Mouse (Mus musculus): ENCODE data around the gene Lpcat4. TPM values are rescaled to one million over a fixed set of nuclear protein-coding genes. Genes with fewer than 3 reads are reported as not detected.

Gene Lpcat4
- 10 to 100 TPM; 82.2 to 88.5 (median 84.5) TPM for total RNA-seq (2022)

DNA sequence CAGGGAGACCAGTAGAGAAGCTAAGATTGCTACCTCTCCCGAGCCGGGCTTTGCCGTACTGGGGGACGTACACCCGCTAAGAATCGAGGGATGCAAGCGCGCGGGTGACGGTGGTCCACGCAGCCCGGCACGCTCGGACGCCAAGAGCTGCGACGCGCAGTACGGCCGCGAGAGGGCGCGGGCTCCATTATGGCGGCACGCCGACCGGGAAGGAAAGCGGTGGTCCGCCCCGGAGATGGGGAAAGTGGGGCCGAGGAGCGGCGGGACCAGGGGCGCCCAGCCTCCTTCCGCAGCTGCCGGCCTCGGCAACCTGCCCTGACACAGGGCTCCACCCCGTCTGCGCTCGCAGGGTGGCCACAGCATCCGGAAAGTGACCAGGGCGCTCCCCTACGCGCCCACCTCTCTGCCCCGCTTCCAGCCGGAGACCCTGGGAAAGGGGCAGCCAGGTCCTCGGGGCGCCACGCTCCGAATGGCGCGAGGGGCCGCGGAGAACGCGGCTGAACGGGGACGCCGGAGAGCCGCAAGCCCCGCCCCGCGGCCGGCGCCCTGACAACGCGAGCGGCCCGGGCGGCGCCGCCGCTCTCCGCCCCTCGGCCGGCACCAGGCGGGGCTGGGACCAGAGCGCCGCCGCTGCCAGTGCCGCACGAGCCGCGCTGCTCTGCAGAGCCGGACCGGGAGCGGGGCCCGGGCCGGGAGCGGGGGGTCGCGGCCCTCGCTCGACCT lies at the start of gene Lpcat4:
TSS of gene Lpcat4 (plus strand) at position 257 of the 723 bp plus-strand sequence.
- DNase-seq (ENCODE audit: low spot score in 2 of 2), result peak; percentile 78 to 92

DNA sequence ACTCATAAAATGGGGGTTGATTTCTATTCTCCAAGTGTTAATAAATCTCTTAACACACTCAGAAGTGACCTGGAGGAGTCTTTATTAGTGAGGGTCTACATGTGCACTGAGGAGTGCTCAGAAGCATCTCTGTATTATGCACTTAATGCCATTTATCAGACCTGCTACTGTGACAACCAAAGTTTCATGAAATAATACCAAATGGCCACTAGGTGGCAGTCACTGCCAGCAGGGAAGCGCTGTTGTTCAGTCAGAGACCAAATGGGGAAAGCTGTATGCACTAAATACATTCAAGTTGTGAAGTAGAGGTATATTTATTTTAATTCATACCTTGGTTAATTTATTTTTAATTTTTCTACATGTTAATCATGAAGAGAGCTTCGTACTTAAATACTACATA lies 42.4 kb upstream of the Lpcat4 start:
- peak in 1 of 2 experiments; percentile 26 for DNase-seq (ENCODE audit: low spot score in 2 of 2)

DNA sequence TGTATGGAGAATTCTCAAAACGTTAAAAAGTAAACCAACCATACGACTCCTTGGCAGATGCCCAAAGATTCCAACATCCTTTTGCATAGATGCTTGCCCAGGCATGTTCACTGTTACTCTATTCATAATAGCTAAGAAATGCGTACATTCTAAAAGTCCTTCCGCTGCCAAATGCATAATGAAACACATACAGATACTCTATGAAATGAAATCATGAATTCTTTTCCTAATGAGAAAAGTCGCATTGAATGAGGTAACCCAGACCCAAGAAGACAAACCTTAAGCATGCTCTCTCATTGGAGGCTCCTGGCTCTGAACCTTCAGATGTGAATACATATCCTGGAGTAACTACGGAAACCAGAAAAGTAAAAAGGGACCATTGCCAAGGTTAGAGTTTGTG lies 36.2 kb upstream of the Lpcat4 start:
- DNase-seq (ENCODE audit: low spot score in 2 of 2), result no peak

DNA sequence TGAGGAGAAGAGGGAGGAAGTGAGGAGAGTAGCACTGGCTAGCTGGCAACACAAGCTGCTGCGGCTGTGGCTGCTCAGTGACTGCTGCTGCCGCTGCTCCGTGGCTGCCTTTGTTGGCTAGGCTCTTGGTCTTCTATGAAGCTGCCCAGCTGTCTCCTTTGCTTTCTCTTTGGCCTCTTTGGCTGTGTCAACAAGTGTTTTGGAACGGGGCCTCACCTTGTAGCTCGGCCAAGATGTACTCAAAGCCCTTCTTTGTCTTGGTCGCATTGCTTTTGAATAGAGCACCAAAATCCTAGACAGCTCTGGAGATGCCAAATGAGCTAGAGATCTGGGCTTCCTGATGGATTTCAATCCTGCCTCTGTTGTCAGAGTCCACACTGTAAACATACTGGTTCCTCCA lies 29.1 kb upstream of the Lpcat4 start:
- peak; percentile 80 to 84 for DNase-seq (ENCODE audit: low spot score in 2 of 2)

DNA sequence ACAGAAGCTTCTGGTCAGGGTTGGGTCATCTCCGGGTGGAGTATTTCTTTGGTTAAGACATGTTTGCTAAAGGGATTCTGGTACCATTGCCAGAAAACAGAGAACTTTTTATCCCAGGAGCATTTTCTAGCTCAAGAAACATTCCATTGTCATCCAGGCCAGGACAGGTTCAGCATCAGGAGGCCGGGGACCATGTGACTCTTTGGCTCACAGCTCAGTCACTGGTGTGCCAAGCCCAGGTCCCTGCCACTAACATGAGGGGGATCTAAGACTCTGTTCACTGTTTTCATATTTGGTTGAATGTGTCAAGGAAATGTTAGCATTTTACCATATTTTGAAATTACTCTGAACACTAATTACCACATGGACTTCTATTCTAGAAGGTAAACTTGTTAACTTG lies 28.6 kb upstream of the Lpcat4 start:
- DNase-seq (ENCODE audit: low spot score in 2 of 2), result no peak

DNA sequence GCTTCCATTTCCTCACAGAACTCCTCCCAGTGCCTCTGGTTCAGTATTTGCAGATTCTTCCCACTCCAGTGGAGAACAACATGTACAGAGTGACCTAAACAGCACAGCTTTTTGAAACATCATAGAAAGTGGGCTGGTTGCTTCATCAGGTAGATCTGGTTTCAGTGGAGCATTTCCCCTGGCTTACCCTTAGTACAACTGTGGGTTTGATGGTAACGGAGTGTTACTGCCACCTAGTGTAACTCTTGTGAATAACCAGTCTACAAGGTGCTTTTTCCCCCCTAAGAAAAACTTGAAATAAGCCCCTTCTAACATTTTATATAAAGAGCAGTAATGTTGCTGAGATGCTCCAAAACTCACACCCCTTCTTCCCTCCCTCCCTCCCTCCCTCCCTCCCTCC lies 23.3 kb upstream of the Lpcat4 start:
- no peak for DNase-seq (ENCODE audit: low spot score in 2 of 2)

DNA sequence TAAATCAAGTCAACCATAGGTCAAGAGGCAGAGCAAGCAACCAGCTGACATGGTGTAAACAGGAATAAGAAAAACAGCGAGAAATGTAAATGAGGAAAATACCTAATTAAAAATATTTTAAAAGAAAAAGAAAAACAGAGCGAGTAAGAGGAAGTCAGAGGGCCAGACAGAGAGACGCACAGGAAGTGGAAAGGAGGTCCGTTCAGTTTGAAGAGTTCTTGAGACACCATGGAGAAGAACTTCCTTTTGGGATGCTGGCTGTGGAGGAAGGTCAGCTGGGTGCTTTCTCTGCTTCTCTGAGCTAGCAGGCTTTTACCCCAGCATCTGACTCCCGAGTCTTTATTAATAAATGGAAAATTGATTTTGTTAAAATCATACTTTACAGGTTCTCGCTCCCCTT lies 21.7 kb upstream of the Lpcat4 start:
- DNase-seq (ENCODE audit: low spot score in 2 of 2), result no peak

DNA sequence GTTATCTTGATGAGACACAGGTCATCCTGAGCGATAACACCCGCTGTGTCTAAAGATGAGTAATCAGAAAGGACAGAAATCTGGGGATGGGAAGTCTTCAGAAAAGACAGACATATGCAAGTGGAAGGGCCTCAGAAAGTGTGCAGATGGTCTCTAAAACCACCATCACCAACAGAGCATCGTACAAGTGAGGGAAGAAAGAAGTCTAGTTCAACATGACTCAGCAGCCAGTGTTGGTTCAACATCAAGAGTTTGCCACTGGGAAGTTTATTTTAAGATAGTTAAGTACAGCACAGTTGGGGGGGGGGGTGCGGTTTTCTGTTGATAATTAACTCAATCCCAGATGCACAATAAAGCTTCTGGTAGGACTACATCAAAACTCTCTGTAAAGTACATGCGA lies 18.4 kb upstream of the Lpcat4 start:
- no peak for DNase-seq (ENCODE audit: low spot score in 2 of 2)

DNA sequence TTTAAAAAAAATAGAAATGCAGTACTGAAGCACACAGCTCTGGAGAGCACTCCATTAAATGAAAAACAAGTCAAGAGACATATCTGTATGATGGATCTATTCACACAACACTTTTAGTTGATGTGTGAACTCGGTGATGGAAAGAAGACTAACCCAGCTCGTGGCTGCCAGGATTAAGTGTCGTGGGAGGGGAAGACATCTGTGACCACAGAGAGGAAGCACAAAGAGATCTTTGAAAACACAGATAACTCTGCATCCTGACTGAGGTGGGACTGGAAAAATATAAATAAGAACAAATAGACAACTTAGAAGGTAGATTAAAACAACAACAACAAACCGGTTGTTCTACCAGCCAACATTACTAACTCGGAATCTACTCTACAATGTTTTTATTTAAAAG lies 16.7 kb upstream of the Lpcat4 start:
- DNase-seq (ENCODE audit: low spot score in 2 of 2), result no peak

DNA sequence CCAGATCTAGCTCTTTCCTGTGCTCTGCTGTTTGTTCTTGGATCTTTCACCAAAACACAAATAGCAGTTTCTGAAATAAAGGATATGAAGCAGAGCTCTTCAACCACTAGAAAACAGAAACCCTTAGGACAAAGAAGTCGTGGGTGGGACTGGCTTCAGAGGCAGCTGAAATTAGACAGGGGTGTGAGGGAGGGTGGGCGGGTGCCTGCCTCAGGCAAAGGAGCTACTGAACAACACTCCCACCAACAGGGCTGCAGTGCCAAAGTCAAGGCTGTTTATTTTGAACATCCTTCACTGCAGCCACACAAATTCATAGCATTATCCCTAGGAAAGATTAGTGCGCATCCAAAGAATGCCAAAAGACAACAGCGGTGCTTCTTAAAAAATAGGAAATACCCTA lies 14.9 kb upstream of the Lpcat4 start:
- DNase-seq (ENCODE audit: low spot score in 2 of 2), result no peak

DNA sequence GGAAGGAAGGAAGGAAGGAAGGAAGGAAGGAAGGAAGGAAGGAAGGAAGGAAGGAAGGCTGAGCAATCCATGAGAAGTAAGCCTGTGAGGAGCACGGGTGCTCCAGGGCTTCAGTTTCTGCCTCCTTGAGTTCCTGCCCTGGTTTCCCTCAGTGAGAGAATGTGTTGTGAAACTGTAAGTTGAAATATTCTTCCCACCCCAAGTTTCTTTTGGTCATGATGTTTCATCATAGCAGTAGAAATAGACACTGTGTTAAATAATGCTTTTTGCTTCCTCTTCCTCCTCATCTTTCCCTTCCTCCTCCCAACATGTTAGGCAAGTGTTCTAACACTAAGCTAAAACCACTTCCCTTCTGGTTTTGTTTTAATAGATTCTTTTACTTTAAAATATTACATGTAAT lies 6.6 kb upstream of the Lpcat4 start:
- no peak for DNase-seq (ENCODE audit: low spot score in 2 of 2)

DNA sequence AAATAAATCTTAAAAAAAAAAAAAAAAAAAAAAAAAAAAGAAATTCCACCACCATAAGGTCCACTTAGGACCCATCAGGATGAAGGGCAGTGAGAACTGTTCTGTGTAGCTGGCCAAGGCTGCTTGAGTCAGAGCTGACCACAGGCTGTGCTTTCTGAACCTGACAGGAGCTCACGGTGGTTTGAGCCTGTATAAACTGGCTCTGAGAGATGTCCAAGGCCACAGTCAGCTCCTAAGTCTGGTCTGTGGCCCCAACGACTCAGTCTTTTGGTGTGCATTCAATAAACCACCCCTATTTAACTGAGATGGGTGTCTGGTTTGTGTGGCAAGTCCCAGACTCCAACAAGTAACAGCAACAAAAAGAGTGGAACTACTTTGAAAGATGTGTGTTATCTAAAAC lies 2.6 kb upstream of the Lpcat4 start:
- DNase-seq (ENCODE audit: low spot score in 2 of 2), result no peak

DNA sequence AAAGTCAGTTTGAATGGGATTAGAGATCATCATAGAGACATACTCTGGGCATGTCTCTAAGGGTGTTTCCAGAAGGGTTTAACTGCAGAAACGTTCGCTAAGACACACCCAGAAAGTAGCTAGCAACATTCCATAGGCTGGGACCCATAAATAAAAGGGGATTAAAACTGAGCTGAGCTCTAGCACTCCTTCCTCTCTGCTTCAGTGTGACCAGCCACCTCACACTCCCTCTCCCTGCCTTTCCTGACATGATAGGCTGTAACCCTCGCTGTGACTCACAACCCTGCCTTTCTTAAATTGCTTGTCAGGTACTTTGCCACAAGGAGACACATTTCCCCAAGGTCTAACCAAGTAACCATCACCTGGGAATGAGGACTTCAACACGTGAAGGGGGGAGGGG lies 1.3 kb upstream of the Lpcat4 start:
- no peak for DNase-seq (ENCODE audit: low spot score in 2 of 2)

DNA sequence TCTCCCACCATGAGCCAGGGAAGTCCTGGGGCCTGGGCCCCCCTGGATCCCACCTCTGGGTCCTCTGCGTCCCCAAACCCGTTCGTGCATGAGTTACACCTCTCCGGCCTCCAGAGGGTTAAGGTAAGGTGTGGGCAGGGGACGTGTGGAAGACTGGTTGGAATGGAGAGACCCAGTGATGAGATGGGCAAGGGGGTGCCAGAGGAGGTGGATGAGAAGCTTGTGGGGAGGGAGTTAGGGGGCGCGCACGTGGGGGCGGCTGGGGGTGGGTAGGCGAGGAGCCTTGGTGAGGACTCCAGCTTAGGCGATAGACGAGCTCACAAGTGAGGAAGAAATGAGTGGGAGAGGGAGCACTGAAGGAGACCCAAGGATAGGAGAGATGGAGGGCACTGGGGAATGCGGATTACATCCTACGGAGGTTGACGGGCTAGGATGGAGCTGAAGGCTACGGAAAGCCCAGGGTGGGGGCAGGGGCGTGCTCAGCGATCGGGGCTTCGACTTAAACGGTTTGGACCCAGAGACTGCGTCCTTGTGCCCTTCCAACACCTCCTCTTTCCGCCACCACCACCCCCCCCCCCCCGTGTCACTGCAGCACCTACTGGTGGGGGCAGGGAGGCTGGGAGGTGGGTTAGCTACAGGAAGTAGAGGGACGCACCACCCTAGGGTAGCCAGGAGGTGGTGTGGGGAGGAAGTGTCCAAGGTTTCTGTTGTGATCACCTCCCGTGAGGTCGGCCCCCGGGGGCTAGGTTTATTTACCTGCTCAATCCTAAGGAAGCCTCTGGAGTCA lies 860 bp downstream of the Lpcat4 start:
- DNase-seq (ENCODE audit: low spot score in 2 of 2), result no peak

DNA sequence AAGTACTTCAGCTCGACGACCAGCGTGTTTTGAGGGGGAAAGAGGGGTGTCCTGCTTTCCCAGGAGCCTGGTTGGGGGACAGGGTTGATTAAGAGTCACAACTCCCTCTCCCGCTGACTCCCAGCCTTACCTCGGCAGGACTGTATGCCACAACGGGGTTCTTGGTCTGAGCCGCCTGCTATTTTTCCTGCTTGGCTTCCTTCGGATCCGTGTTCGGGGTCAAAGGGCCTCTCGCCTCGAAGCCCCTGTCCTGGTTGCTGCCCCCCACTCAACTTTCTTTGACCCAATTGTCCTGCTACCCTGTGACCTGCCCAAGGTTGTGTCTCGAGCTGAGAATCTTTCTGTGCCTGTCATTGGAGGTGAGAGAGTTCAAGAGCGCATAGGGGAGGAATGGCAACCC lies 2.5 kb downstream of the Lpcat4 start:
- no peak for DNase-seq (ENCODE audit: low spot score in 2 of 2)

DNA sequence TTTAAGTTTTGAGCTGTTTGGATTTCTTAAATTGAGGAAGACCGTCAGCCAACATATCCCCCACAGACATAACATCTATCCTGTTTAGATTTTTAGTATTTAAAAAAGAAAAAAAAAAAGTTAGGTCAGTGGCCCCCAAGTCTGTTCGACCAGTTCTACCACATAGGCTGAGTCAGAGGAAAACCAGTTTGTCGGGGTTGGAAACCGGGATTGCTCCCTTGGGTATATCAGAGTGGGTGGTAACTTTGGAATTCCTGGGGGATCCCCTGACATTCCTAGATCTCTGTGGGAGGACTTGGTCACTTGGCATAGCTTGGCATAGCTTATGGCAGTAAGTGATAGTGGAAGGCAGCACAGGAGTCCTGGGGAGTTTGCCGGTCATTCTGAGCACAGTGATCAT lies 6.0 kb downstream of the Lpcat4 start:
- DNase-seq (ENCODE audit: low spot score in 2 of 2), result no peak

DNA sequence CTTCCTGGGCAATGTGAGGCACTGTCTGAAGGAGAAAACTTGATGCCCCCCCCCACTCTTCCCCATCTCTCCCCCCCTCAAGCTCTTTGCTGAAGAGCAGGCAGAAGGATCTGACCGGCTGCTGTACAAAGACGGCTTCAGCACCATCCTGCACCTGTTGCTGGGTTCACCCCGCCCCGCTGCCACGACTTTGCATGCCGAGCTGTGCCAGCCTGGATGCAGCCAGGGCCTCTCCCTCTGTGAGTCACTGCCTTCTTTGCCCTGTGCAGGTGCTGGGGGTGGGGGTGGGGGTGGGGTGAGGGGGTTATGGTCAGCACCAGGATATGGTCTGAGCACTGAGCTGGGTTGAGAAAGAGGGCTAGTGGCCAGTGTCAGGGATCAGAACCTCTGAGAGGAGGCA lies 6.9 kb downstream of the Lpcat4 start:
- no peak for DNase-seq (ENCODE audit: low spot score in 2 of 2)

DNA sequence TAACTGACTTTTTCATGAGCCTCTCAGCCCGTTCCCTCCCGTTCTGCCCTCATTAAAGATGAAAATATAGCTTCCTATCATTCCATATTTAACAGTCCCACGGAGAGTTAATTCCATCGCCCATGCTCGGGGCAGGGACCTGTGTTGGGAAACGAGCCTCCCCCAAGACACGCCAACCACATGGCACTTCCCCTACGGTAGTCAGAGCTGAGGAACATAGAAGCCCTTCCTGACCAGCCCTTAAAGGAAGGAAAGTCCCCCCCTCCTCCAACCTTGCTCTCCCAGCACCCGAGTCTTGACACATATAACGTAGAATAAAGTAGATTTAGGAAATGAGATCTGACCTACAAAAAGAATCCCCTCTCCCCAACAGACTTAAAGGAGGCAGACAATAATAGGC lies 8.1 kb downstream of the Lpcat4 start:
- no peak for DNase-seq (ENCODE audit: low spot score in 2 of 2)

DNA sequence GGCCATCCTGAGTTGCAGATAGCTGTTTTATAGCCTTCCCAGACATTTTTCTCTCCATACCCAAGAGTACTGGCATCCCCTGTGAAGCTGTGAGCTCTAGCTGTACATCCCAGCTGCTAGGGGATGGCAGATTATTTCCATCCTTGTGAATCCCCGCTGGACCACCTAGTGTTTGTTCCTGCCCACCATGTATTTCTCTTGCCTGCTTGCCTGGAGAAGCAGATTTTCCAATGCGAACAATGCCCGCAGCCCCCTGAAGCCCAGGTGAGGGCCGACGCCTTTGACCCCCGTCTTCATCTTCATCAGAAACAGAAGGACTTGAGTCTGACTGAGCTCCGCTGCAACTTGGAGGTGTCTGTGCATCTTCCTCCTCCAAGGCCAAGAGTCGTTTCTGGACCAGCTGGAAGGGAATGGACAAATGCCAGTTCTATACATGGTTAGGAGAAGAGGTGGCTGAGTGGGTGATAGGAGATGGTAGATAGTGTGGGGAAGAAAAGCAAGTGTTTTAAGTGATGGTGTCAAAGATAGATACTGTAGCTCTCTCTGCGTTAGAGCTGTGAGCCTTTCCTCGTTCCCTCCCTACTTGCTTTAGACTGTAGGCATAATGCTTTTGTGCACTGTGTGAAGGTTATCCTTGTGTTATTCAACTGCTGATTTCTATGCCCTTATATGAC lies 10.6 kb downstream of the Lpcat4 start:
- DNase-seq (ENCODE audit: low spot score in 2 of 2), result no peak

DNA sequence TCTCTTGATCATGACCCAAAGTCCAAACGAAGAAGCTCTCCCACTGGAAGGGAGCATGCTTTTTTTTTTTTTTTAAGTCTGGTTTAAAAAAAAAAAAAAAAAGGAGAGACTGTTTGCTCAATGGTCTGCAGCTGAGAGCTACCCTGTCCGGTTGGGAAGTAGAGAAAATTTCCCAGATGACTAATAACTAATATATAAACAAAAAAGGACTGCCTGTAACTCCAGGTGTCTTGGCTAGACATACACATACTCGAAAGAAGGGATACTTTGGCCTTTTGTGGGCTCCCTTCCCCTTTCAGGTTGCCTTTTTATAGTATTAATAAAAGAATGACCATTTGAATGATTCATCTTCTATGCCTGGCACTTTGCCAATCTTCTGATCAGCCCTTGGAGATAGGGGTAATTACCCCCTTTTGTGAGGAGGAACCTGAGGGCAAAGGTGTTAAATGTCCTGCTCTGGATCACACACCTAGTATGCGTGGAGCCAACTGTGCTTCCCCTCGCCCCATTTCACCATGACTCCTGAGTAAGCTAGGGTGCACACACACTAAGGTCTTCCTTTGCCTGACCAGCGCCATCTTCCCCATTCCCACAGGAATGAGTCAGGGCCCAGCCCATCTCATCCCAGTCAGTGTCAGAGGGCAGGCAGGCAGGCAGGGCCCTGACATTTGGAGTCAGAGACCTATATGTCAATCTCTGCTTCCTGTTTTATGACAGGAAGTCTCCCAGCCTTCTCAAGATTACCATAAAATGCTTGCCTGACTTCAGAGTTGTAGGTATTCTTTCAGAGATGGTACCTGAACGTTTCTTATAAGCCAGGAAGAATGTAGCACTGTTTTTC lies 15.6 kb downstream of the Lpcat4 start:
- no peak for DNase-seq (ENCODE audit: low spot score in 2 of 2)

DNA sequence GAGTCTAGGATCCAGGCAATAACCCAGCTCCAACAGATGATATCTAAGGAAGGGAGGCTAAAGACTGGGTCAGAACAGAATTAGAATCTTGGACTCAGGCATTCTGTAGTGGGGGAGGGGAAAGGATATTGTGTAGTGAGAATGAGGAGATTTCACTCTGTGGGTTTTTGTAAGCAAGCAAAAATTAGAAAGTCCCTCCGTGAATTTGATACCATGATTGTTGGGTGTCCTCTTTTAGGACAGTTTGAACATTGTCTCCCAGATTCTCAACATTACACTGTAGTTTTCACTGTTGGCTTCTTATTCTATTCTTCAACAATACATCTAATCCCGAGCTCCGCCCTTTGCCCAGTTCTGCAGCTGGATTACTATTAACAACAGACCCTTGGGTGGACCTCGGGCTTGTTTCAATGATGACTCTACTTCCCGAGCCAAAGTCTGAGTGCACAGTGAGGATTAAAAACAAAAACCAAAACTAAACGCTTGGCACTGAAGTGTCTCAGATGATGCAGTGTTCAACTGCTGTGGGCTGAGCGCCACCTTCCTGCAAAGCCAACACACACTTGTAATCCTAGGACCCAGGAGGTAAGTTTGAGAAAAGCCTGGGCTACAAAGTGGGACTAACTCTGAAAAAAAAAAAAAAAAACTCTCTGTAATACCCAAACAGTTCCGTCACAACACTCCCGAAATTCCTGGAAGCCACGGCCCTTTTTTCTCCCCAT lies 20.1 kb downstream of the Lpcat4 start, which contains the start of gene Nutm1:
TSS of gene Nutm1 (minus strand) at position 51 of the 722 bp plus-strand sequence.
- no peak for DNase-seq (ENCODE audit: low spot score in 2 of 2)

Data from layer of hippocampus, adult 8-10 months (tissue).